ENCODE assay signal across 8 mouse cellular contexts in genomic region chr7:141443081-141443821, GRCm38 (mm10). TPM values are rescaled to one million over a fixed set of nuclear protein-coding genes. Genes with fewer than 3 reads are reported as not detected.
DNase-seq lines count a peak whose midpoint lies in the region; ATAC-seq and TF ChIP-seq lines count a peak whose summit lies in the region.

No protein-coding gene starts in this region.

- peak overlapping the region; percentile 93 for H3K4me2 ChIP-seq in kidney, embryonic 15.5 days
- H3K4me2 ChIP-seq in embryonic facial prominence, embryonic 12.5 days (replicated peaks): peak overlapping the region; percentile 57
- H3K4me2 ChIP-seq in hindbrain, embryonic 14.5 days (replicated peaks): peak overlapping the region; percentile 54

- no peak for DNase-seq in kidney, postnatal 14 days
- DNase-seq in MEL (ENCODE audit: low read depth, low spot score): peak; percentile 84
- no peak for DNase-seq in hindbrain, embryonic 14.5 days (ENCODE audit: low spot score)
- DNase-seq in mesoderm, embryonic 11.5 days (ENCODE audit: low read depth, low spot score): peak; percentile 59
- no peak for DNase-seq in testis, postnatal 14 days (ENCODE audit: low spot score)

- H3K79me2 ChIP-seq in MEL (ENCODE audit: control insufficient read depth, insufficient read depth, low read length, poor library complexity): peaks cover 30% of the 10 kb centered on the region

- H3K27ac ChIP-seq in kidney, embryonic 15.5 days: peak overlapping the region; percentile 84
- H3K27ac ChIP-seq in MEL (ENCODE audit: control insufficient read depth, low read depth, low read length): peak overlapping the region; percentile 59
- H3K27ac ChIP-seq in embryonic facial prominence, embryonic 12.5 days: peak overlapping the region; percentile 38
- no peak overlapping the region for H3K27ac ChIP-seq in hindbrain, embryonic 14.5 days

- H3K4me1 ChIP-seq in kidney, embryonic 15.5 days: peaks cover 46% of the 10 kb centered on the region
- H3K4me1 ChIP-seq in MEL (ENCODE audit: control insufficient read depth in 1 of 2, insufficient read depth in 2 of 2, low read length in 2 of 2): peaks cover 0 to 15% of the 10 kb centered on the region in 2 experiments; a peak in 2 of 4 replicates
- peaks cover 21% of the 10 kb centered on the region for H3K4me1 ChIP-seq in embryonic facial prominence, embryonic 12.5 days
- peaks cover 21% of the 10 kb centered on the region for H3K4me1 ChIP-seq in hindbrain, embryonic 14.5 days (replicated peaks; ENCODE audit: control insufficient read depth, insufficient read depth, low read length)

- no peaks in the 10 kb centered on the region for H3K9me3 ChIP-seq in kidney, embryonic 15.5 days (replicated peaks)
- H3K9me3 ChIP-seq in MEL (replicated peaks; ENCODE audit: insufficient read depth, low read length): no peaks in the 10 kb centered on the region
- H3K9me3 ChIP-seq in embryonic facial prominence, embryonic 12.5 days: no peaks in the 10 kb centered on the region
- no peaks in the 10 kb centered on the region for H3K9me3 ChIP-seq in hindbrain, embryonic 14.5 days (ENCODE audit: control insufficient read depth, low read length)

- H3K36me3 ChIP-seq in kidney, embryonic 15.5 days: peaks cover 36% of the 10 kb centered on the region
- H3K36me3 ChIP-seq in MEL (ENCODE audit: control insufficient read depth in 1 of 2, insufficient read depth in 2 of 2, low read length in 2 of 2): peaks cover 2 to 13% of the 10 kb centered on the region in 2 experiments
- H3K36me3 ChIP-seq in embryonic facial prominence, embryonic 12.5 days: peaks cover 38% of the 10 kb centered on the region
- H3K36me3 ChIP-seq in hindbrain, embryonic 14.5 days (replicated peaks; ENCODE audit: control insufficient read depth, insufficient read depth): no peaks in the 10 kb centered on the region; the same call in 1 of the 2 replicates

- no peaks in the 10 kb centered on the region for H3K27me3 ChIP-seq in kidney, embryonic 15.5 days
- no peaks in the 10 kb centered on the region for H3K27me3 ChIP-seq in MEL (ENCODE audit: control insufficient read depth in 1 of 2, insufficient read depth in 2 of 2, low read length in 2 of 2)
- H3K27me3 ChIP-seq in embryonic facial prominence, embryonic 12.5 days: no peaks in the 10 kb centered on the region
- no peaks in the 10 kb centered on the region for H3K27me3 ChIP-seq in hindbrain, embryonic 14.5 days (ENCODE audit: control insufficient read depth, insufficient read depth, low read length)

- H3K4me3 ChIP-seq in kidney, embryonic 15.5 days (replicated peaks): peak overlapping the region; percentile 55
- peak overlapping the region; percentile 62 to 85 for H3K4me3 ChIP-seq in MEL (ENCODE audit: control insufficient read depth in 1 of 2, insufficient read depth in 1 of 2, low read depth in 2 of 2, low read length in 2 of 2)
- peak overlapping the region; percentile 38 for H3K4me3 ChIP-seq in embryonic facial prominence, embryonic 12.5 days
- H3K4me3 ChIP-seq in hindbrain, embryonic 14.5 days (replicated peaks; ENCODE audit: low read length): peak overlapping the region; percentile 28

- peak; percentile 7; the same call in 1 of the 2 replicates for ATAC-seq in kidney, embryonic 15.5 days (replicated peaks; ENCODE audit: low FRiP score)
- no peak for ATAC-seq in embryonic facial prominence, embryonic 12.5 days (ENCODE audit: insufficient number of reproducible peaks, insufficient read depth, low FRiP score, low TSS enrichment)
- ATAC-seq in hindbrain, embryonic 14.5 days (ENCODE audit: low FRiP score): no peak
- ATAC-seq in monocyte, adult 5-6 weeks (replicated peaks; ENCODE audit: insufficient number of reproducible peaks, low FRiP score, low TSS enrichment, poor library complexity, severe bottlenecking): no peak

- no peak for TF ChIP-seq EP300 in MEL (IDR thresholded peaks at IDR 0.05; ENCODE audit: low read depth in 1 of 2, low read length in 2 of 2)

- peak overlapping the region; percentile 66 for H3K9ac ChIP-seq in kidney, embryonic 15.5 days
- peak overlapping the region; percentile 83 for H3K9ac ChIP-seq in MEL (ENCODE audit: control insufficient read depth, low read depth, low read length, poor library complexity, severe bottlenecking)
- H3K9ac ChIP-seq in embryonic facial prominence, embryonic 12.5 days: peak overlapping the region; percentile 53
- H3K9ac ChIP-seq in hindbrain, embryonic 14.5 days: peak overlapping the region; percentile 45

- peak; percentile 55 to 65 (median 60) for TF ChIP-seq CTCF in MEL (IDR thresholded peaks at IDR 0.05 in 2 of 3, conservative IDR thresholded peaks at IDR 0.05 in 1 of 3; ENCODE audit: control insufficient read depth in 1 of 3, insufficient read depth in 1 of 3, low read depth in 2 of 3, low read length in 3 of 3, poor library complexity in 1 of 3, severe bottlenecking in 1 of 3)

- 17% methylated on average over 12 of the region's 12 CpGs for WGBS in kidney, embryonic 15.5 days
- 26% methylated on average over 12 of the region's 12 CpGs for WGBS in embryonic facial prominence, embryonic 12.5 days
- WGBS in hindbrain, embryonic 14.5 days: 28% methylated on average over 12 of the region's 12 CpGs

- peak; percentile 51 for TF ChIP-seq RAD21 in MEL (IDR thresholded peaks at IDR 0.05; ENCODE audit: low read depth, low read length)

- no peak for TF ChIP-seq POLR2A in MEL (IDR thresholded peaks at IDR 0.05; ENCODE audit: control insufficient read depth in 1 of 2, insufficient read depth in 1 of 2, low read depth in 1 of 2, low read length in 2 of 2, poor library complexity in 1 of 2)

TF ChIP-seq in MEL, 35 proteins besides CTCF, POLR2A, EP300 and RAD21:
- no peak for TF ChIP-seq MAZ (IDR thresholded peaks at IDR 0.05; ENCODE audit: low read depth, low read length)
- peak; percentile 32 for TF ChIP-seq SMC3 (IDR thresholded peaks at IDR 0.05; ENCODE audit: low read depth, low read length)

RNA-seq across cellular contexts. Expression of gene Pidd1, which starts 0.6 kb away (rescaled TPM):
- polyA plus RNA-seq in kidney, embryonic 15.5 days (2015; fragmentation: Nextera tagmentation; extraction: Ambion mirVana): 10.5 and 12.6 TPM in 2 replicates
- 5.0 and 6.4 TPM in 2 replicates for total RNA-seq in MEL (2012; rRNA removed)
- 10 to 100 TPM in 1 of 2 experiments, not detected in 1; 27.2 TPM for polyA plus RNA-seq in MEL (2012; ENCODE audit: insufficient read depth in 1 of 2, insufficient read length in 2 of 2, low read depth in 1 of 2, low replicate concordance in 2 of 2, missing spikeins in 1 of 2)
- polyA plus RNA-seq in embryonic facial prominence, embryonic 12.5 days (2016; fragmentation: Nextera tagmentation; extraction: Ambion mirVana): 14.9 and 15.0 TPM in 2 replicates
- polyA plus RNA-seq in hindbrain, embryonic 14.5 days (2014; fragmentation: Nextera tagmentation; extraction: Ambion mirVana): 3.1 and 4.2 TPM in 2 replicates
- total RNA-seq in monocyte, adult 5-6 weeks (2017): 4.5 to 5.9 TPM (median 4.8 TPM) in 3 replicates

RNA-seq across cellular contexts. Expression of gene Rplp2, which starts 3.9 kb away (rescaled TPM):
- 1,339 and 1,510 TPM in 2 replicates for polyA plus RNA-seq in kidney, embryonic 15.5 days (2015; fragmentation: Nextera tagmentation; extraction: Ambion mirVana)
- 3,188 and 3,690 TPM in 2 replicates for total RNA-seq in MEL (2012; rRNA removed)
- polyA plus RNA-seq in MEL (2012; ENCODE audit: insufficient read depth in 1 of 2, insufficient read length in 2 of 2, low read depth in 1 of 2, low replicate concordance in 2 of 2, missing spikeins in 1 of 2): 1,000 to 10,000 TPM in 1 of 2 experiments, not detected in 1; 3,503 TPM
- polyA plus RNA-seq in embryonic facial prominence, embryonic 12.5 days (2016; fragmentation: Nextera tagmentation; extraction: Ambion mirVana): 1,180 and 1,203 TPM in 2 replicates
- 669 and 782 TPM in 2 replicates for polyA plus RNA-seq in hindbrain, embryonic 14.5 days (2014; fragmentation: Nextera tagmentation; extraction: Ambion mirVana)
- total RNA-seq in monocyte, adult 5-6 weeks (2017): 2,770 to 3,796 TPM (median 2,928 TPM) in 3 replicates

RNA-seq across cellular contexts. Expression of gene Slc25a22, which starts 5.6 kb away (rescaled TPM):
- polyA plus RNA-seq in kidney, embryonic 15.5 days (2015; fragmentation: Nextera tagmentation; extraction: Ambion mirVana): 27.6 and 34.0 TPM in 2 replicates
- 17.7 and 23.8 TPM in 2 replicates for total RNA-seq in MEL (2012; rRNA removed)
- 10 to 100 TPM in 1 of 2 experiments, not detected in 1; 46.0 TPM for polyA plus RNA-seq in MEL (2012; ENCODE audit: insufficient read depth in 1 of 2, insufficient read length in 2 of 2, low read depth in 1 of 2, low replicate concordance in 2 of 2, missing spikeins in 1 of 2)
- 39.2 and 41.9 TPM in 2 replicates for polyA plus RNA-seq in embryonic facial prominence, embryonic 12.5 days (2016; fragmentation: Nextera tagmentation; extraction: Ambion mirVana)
- polyA plus RNA-seq in hindbrain, embryonic 14.5 days (2014; fragmentation: Nextera tagmentation; extraction: Ambion mirVana): 73.0 and 81.4 TPM in 2 replicates
- 6.2 to 14.8 TPM (median 7.4 TPM) in 3 replicates for total RNA-seq in monocyte, adult 5-6 weeks (2017)

RNA-seq across cellular contexts. Expression of gene Pnpla2, which starts 11.7 kb away (rescaled TPM):
- 36.3 and 41.7 TPM in 2 replicates for polyA plus RNA-seq in kidney, embryonic 15.5 days (2015; fragmentation: Nextera tagmentation; extraction: Ambion mirVana)
- 8.3 and 9.9 TPM in 2 replicates for total RNA-seq in MEL (2012; rRNA removed)
- 10 to 100 TPM in 1 of 2 experiments, not detected in 1; 38.6 TPM for polyA plus RNA-seq in MEL (2012; ENCODE audit: insufficient read depth in 1 of 2, insufficient read length in 2 of 2, low read depth in 1 of 2, low replicate concordance in 2 of 2, missing spikeins in 1 of 2)
- polyA plus RNA-seq in embryonic facial prominence, embryonic 12.5 days (2016; fragmentation: Nextera tagmentation; extraction: Ambion mirVana): 13.9 and 14.6 TPM in 2 replicates
- polyA plus RNA-seq in hindbrain, embryonic 14.5 days (2014; fragmentation: Nextera tagmentation; extraction: Ambion mirVana): 15.3 and 18.4 TPM in 2 replicates
- 19.7 to 28.0 TPM (median 25.4 TPM) in 3 replicates for total RNA-seq in monocyte, adult 5-6 weeks (2017)

RNA-seq across cellular contexts. Expression of gene Cend1, which starts 14.0 kb away (rescaled TPM):
- 2.6 and 3.4 TPM in 2 replicates for polyA plus RNA-seq in kidney, embryonic 15.5 days (2015; fragmentation: Nextera tagmentation; extraction: Ambion mirVana)
- total RNA-seq in MEL (2012; rRNA removed): not detected in 2 replicates
- polyA plus RNA-seq in MEL (2012; ENCODE audit: insufficient read depth in 1 of 2, insufficient read length in 2 of 2, low read depth in 1 of 2, low replicate concordance in 2 of 2, missing spikeins in 1 of 2): not detected
- polyA plus RNA-seq in embryonic facial prominence, embryonic 12.5 days (2016; fragmentation: Nextera tagmentation; extraction: Ambion mirVana): 7.4 and 10.4 TPM in 2 replicates
- 46.9 and 50.3 TPM in 2 replicates for polyA plus RNA-seq in hindbrain, embryonic 14.5 days (2014; fragmentation: Nextera tagmentation; extraction: Ambion mirVana)
- not detected in 3 replicates for total RNA-seq in monocyte, adult 5-6 weeks (2017)

Comparison
In these comparisons a context has a peak if more than half of its experiments do, and no peak if none do; other contexts are left out.
1. DNase-seq: peak in MEL (single experiment) and mesoderm, embryonic 11.5 days (single experiment); none in kidney, postnatal 14 days (single experiment), hindbrain, embryonic 14.5 days (single experiment) and testis, postnatal 14 days (single experiment).
2. Peak in every context shown above with its lines, with median percentiles within 50 percentile points of each other: H3K4me2 ChIP-seq, H3K4me3 ChIP-seq and H3K9ac ChIP-seq.